8 mouse cellular contexts compared by ENCODE assay signal in genomic region chr12:72664735-72665337, GRCm38 (mm10). TPM values are rescaled to one million over a fixed set of nuclear protein-coding genes. Genes with fewer than 3 reads are reported as not detected.
DNase-seq lines count a peak whose midpoint lies in the region; ATAC-seq lines count a peak whose summit lies in the region.

Gene Dhrs7, minus strand, starts transcription at chr12:72664909.

- 0 out of 2 replicates have a peak within 1 kb of the TSS, but pooled peaks have one; percentile 28 for H3K27ac ChIP-seq in hindbrain, embryonic 14.5 days

- no peaks in the 10 kb centered on the region for H3K9me3 ChIP-seq in hindbrain, embryonic 14.5 days (ENCODE audit: control insufficient read depth, low read length)

- H3K4me1 ChIP-seq in hindbrain, embryonic 14.5 days (replicated peaks; ENCODE audit: control insufficient read depth, insufficient read depth, low read length): peaks cover 6% of the 10 kb centered on the region

- H3K27me3 ChIP-seq in hindbrain, embryonic 14.5 days (ENCODE audit: control insufficient read depth, insufficient read depth, low read length): no peaks in the 10 kb centered on the region

- DNase-seq in R1 (ENCODE audit: low read depth, low spot score): peak; percentile 86
- DNase-seq in cerebellum, postnatal 36 days: peak; percentile 80 to 86
- peak; percentile 80 to 83 for DNase-seq in frontal cortex, postnatal 36 days (ENCODE audit: low spot score in 2 of 2)
- peak; percentile 64 for DNase-seq in hindbrain, embryonic 14.5 days (ENCODE audit: low spot score)
- peak; percentile 69 to 81 for DNase-seq in layer of hippocampus, postnatal 36 days
- peak; percentile 94 for DNase-seq in lung, postnatal 25 days (ENCODE audit: low spot score)
- DNase-seq in retina, adult 2 months (ENCODE audit: low read depth, low spot score): peak; percentile 62
- DNase-seq in thymus, postnatal 36 days: peak; percentile 85 to 88

- 3% methylated on average over 33 of the region's 33 CpGs for WGBS in hindbrain, embryonic 14.5 days

- peak within 1 kb of the TSS; percentile 60 for H3K9ac ChIP-seq in hindbrain, embryonic 14.5 days

- peak within 1 kb of the TSS; percentile 52 for H3K4me3 ChIP-seq in hindbrain, embryonic 14.5 days (replicated peaks; ENCODE audit: low read length)

- peak within 1 kb of the TSS; percentile 74 for H3K4me2 ChIP-seq in hindbrain, embryonic 14.5 days (replicated peaks)

- H3K36me3 ChIP-seq in hindbrain, embryonic 14.5 days (replicated peaks; ENCODE audit: control insufficient read depth, insufficient read depth): no peaks in the 10 kb centered on the region

- peak; percentile 80 for ATAC-seq in hindbrain, embryonic 14.5 days (ENCODE audit: low FRiP score)

RNA-seq across cellular contexts. Expression of gene Dhrs7, which starts in this region (rescaled TPM):
- 15.8 and 16.9 TPM in 2 replicates for polyA plus RNA-seq in hindbrain, embryonic 14.5 days (2014; fragmentation: Nextera tagmentation; extraction: Ambion mirVana)
- total RNA-seq in layer of hippocampus, postnatal 36 days (2021): 10 to 100 TPM; 43.9 to 45.3 TPM

Comparison
In these comparisons a context has a peak if more than half of its experiments do, and no peak if none do; other contexts are left out.
1. Peak in every context shown above with its lines: DNase-seq, ATAC-seq, H3K4me3 ChIP-seq and H3K27ac ChIP-seq.